Mouse (Mus musculus) megakaryocyte, embryonic 14.5 days (primary cell): ENCODE results near the gene Pik3r6.

ENCODE experiments used
- FLI1 ChIP-seq: IDR thresholded peaks from 2 replicates; pipeline ENCODE4 v1.6.1; 2012; ENCODE audit warnings: low read length, inconsistent platforms, mixed read lengths
- GATA1 ChIP-seq: IDR thresholded peaks from 3 replicates; pipeline ENCODE4 v1.6.1; 2012; ENCODE audit warnings: mixed read lengths, low read length, inconsistent platforms, borderline replicate concordance

DNA sequence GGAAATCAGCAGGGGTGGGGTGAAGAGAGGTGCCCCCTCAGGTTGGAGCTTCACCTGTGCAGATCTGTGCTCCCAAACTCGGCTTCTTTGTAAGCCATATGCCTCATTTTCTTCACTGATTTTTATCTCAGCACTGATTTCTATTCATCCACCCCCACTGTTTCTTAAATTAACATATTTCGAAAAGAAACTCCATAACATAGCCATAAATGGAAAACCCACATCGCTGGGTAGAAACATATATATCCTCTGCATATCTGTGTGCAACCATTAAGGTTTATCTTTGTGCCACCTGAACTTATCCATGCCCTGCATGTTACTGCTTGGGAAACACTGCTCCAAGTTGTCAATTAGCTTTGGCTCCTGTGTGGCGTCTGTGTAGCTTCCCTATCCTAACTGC, 23.6 kb downstream of the Pik3r6 start:
- no peak for TF ChIP-seq GATA1
- no peak for TF ChIP-seq FLI1
